Mouse (Mus musculus): ENCODE results near the gene Hip1r. TPM values are rescaled to one million over a fixed set of nuclear protein-coding genes. Genes with fewer than 3 reads are reported as not detected.

Hip1r gene
- polyA plus RNA-seq, 1 experiment from 2014 or later = 34.2 TPM

DNA sequence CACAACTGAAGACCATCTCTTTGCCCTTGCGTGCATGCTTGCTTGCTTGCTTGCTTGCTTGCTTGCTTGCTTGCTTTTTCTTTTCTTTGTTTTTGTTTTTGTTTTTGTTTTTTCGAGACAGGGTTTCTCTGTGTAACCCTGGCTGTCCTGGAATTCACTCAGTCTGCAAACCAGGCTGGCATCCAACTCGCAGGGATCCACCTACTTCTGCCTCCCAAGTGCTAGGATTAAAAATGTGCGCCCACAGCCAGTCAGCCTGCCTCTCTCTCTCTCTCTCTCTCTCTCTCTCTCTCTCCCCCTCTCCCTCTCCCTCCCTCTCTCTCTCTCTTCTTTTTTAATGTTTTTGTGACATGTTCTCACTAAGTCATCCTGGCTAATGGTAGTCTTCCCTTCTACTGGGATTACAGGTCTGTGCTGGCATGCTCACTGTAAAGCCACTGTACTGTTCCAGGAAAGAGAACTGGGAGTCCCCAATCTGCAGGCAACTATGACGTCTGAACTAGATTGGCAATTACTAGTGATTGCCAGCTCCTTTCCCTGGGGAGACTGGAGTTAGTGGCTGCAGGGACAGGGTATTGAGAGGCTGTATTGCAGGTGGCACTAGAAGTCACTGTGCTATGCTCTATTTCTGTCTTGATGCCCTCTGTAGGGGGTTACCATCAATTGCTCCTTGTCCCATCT lies 20.9 kb upstream of the Hip1r start:
- Histone ChIP-seq H3K9me3 (no peaks in the 10 kb centered on the region), H3K4me2 (no peak overlapping the region), H3K4me1 (replicated peaks) (no peaks in the 10 kb centered on the region), H3K27me3 (no peaks in the 10 kb centered on the region), H3K36me3 (no peaks in the 10 kb centered on the region), H3K27ac (replicated peaks) (no peak overlapping the region), H3K9ac (no peak overlapping the region), H3K4me3 (no peak overlapping the region)
- 64% methylated on average over 5 of the region's 5 CpGs for WGBS
- no peak for ATAC-seq (ENCODE audit: low FRiP score, low read depth)

DNA sequence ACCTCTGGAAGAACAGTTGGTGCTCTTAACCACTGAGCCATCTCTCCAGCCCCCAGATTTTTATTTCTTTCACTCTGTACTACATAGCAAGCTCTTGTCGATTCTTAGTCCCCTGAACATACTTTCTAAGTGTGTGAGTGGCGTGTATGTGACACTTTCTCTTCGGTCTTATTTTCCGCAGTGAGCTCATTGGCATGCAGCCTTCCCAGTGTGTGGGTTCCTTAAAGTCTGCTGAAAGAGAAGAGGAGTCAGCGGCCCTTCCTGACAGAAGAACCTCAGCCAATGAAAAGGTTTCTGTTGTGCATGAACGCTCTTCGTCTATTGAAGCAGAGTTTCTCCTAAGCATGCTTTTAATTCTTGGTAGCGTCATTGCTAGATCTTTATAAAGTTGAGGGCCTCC lies 16.2 kb upstream of the Hip1r start:
- 81% methylated on average over 8 of the region's 8 CpGs for WGBS
- no peak overlapping the region for H3K4me3 ChIP-seq
- no peak for ATAC-seq (ENCODE audit: low FRiP score, low read depth)
- H3K4me1 ChIP-seq (replicated peaks) = no peaks in the 10 kb centered on the region
- H3K9me3 ChIP-seq = no peaks in the 10 kb centered on the region
- no peak overlapping the region for H3K9ac ChIP-seq
- no peaks in the 10 kb centered on the region for H3K27me3 ChIP-seq
- H3K27ac ChIP-seq (replicated peaks) = no peak overlapping the region
- no peaks in the 10 kb centered on the region for H3K36me3 ChIP-seq
- H3K4me2 ChIP-seq = no peak overlapping the region

DNA sequence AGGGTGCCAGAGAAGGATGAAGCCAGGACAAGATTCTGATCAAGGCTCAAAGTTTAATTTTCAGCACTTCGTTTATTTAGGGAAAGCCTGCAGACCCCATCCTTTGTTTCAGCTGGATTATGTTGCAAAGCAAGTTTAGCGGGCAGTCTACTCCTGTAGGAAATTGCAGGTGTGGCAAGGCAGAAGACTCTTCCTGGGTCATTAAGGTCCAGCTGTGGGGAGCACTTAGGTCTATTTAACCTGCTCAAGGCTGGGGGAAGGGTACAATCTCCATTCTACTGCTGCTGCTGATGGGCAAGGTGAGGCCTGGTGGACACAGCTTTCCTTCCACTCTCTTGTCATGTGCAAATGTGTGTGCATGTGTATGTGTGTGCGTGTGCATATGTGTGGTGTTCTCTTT lies 14.4 kb upstream of the Hip1r start:
- Histone ChIP-seq H3K36me3 (no peaks in the 10 kb centered on the region), H3K27ac (replicated peaks) (no peak overlapping the region), H3K4me2 (no peak overlapping the region), H3K4me3 (no peak overlapping the region), H3K4me1 (replicated peaks) (no peaks in the 10 kb centered on the region), H3K9ac (no peak overlapping the region), H3K9me3 (no peaks in the 10 kb centered on the region), H3K27me3 (no peaks in the 10 kb centered on the region)
- 87% methylated on average over 3 of the region's 3 CpGs for WGBS
- ATAC-seq (ENCODE audit: low FRiP score, low read depth) = no peak

DNA sequence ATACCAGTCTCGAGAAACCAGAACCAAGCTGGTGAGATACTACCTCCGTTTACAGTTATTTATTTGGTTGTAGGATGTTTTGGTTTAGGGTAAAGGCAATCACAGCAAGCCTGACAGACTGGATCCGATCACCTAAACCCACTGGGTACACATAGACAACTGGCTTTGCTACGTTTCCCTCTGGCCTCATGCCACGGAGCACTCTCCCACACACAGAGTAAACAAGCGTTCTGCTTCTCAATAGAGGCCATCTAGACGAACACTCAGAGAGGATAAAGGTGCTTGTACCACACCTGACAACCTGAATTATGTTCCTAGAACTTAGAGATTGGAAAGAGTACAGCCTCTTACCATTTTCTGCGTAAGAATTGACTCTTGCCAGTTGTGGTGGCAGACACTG lies 13.3 kb upstream of the Hip1r start:
- Histone ChIP-seq H3K27ac (replicated peaks) (no peak overlapping the region), H3K4me3 (no peak overlapping the region), H3K9me3 (no peaks in the 10 kb centered on the region), H3K27me3 (no peaks in the 10 kb centered on the region), H3K36me3 (no peaks in the 10 kb centered on the region), H3K9ac (no peak overlapping the region), H3K4me1 (replicated peaks) (no peaks in the 10 kb centered on the region), H3K4me2 (no peak overlapping the region)
- no peak for ATAC-seq (ENCODE audit: low FRiP score, low read depth)
- 75% methylated on average over 8 of the region's 8 CpGs for WGBS

- no peak for ATAC-seq (ENCODE audit: low FRiP score, low read depth)
- no peaks in the 10 kb centered on the region for H3K27me3 ChIP-seq
- H3K9ac ChIP-seq = no peak overlapping the region
- no peak overlapping the region for H3K27ac ChIP-seq (replicated peaks)
- 81% methylated on average over 12 of the region's 12 CpGs for WGBS
- no peak overlapping the region for H3K4me3 ChIP-seq
- H3K4me1 ChIP-seq (replicated peaks) = no peaks in the 10 kb centered on the region
- H3K4me2 ChIP-seq = no peak overlapping the region
- no peaks in the 10 kb centered on the region for H3K36me3 ChIP-seq
- H3K9me3 ChIP-seq = no peaks in the 10 kb centered on the region
Observed at GRCm38 (mm10) chr5:123961046-123961445, 12.4 kb upstream of the Hip1r start.

GRCm38 (mm10) chr5:123964208-123964607 lies 9.2 kb upstream of the Hip1r start:
- WGBS = 94% methylated on average over 4 of the region's 4 CpGs
- no peaks in the 10 kb centered on the region for H3K9me3 ChIP-seq
- no peak for ATAC-seq (ENCODE audit: low FRiP score, low read depth)
- H3K9ac ChIP-seq = no peak overlapping the region
- no peaks in the 10 kb centered on the region for H3K27me3 ChIP-seq
- H3K4me1 ChIP-seq (replicated peaks) = no peaks in the 10 kb centered on the region
- H3K27ac ChIP-seq (replicated peaks) = no peak overlapping the region
- no peaks in the 10 kb centered on the region for H3K36me3 ChIP-seq
- H3K4me2 ChIP-seq = no peak overlapping the region
- H3K4me3 ChIP-seq = no peak overlapping the region

- ATAC-seq (ENCODE audit: low FRiP score, low read depth) = no peak
- Histone ChIP-seq H3K36me3 (no peaks in the 10 kb centered on the region), H3K9me3 (no peaks in the 10 kb centered on the region), H3K27me3 (no peaks in the 10 kb centered on the region), H3K27ac (replicated peaks) (no peak overlapping the region), H3K4me3 (no peak overlapping the region), H3K4me1 (replicated peaks) (no peaks in the 10 kb centered on the region), H3K4me2 (no peak overlapping the region), H3K9ac (no peak overlapping the region)
- WGBS = 89% methylated on average over 2 of the region's 2 CpGs
Observed at GRCm38 (mm10) chr5:123966759-123967158, 6.7 kb upstream of the Hip1r start.

- no peaks in the 10 kb centered on the region for H3K27me3 ChIP-seq
- H3K9ac ChIP-seq = no peak overlapping the region
- no peak overlapping the region for H3K4me2 ChIP-seq
- no peaks in the 10 kb centered on the region for H3K36me3 ChIP-seq
- H3K9me3 ChIP-seq = no peaks in the 10 kb centered on the region
- 92% methylated on average over 5 of the region's 5 CpGs for WGBS
- ATAC-seq (ENCODE audit: low FRiP score, low read depth) = no peak
- H3K4me3 ChIP-seq = no peak overlapping the region
- H3K4me1 ChIP-seq (replicated peaks) = no peaks in the 10 kb centered on the region; the same call in 1 of the 2 replicates
- H3K27ac ChIP-seq (replicated peaks) = no peak overlapping the region
Observed at GRCm38 (mm10) chr5:123968468-123968867, 5.0 kb upstream of the Hip1r start.

GRCm38 (mm10) chr5:123969216-123969615 lies 4.2 kb upstream of the Hip1r start:
- Histone ChIP-seq H3K4me1 (replicated peaks) (no peaks in the 10 kb centered on the region; the same call in 1 of the 2 replicates), H3K4me3 (no peak overlapping the region), H3K27me3 (no peaks in the 10 kb centered on the region), H3K36me3 (no peaks in the 10 kb centered on the region), H3K9ac (no peak overlapping the region), H3K4me2 (no peak overlapping the region), H3K9me3 (no peaks in the 10 kb centered on the region), H3K27ac (replicated peaks) (no peak overlapping the region)
- ATAC-seq (ENCODE audit: low FRiP score, low read depth) = no peak
- 66% methylated on average over 8 of the region's 8 CpGs for WGBS

- Histone ChIP-seq H3K36me3 (no peaks in the 10 kb centered on the region), H3K9me3 (no peaks in the 10 kb centered on the region), H3K27ac (replicated peaks) (no peak overlapping the region), H3K27me3 (no peaks in the 10 kb centered on the region; the same call in 1 of the 2 replicates), H3K9ac (no peak overlapping the region), H3K4me3 (no peak overlapping the region), H3K4me2 (no peak overlapping the region), H3K4me1 (replicated peaks) (peaks cover 12% of the 10 kb centered on the region)
- ATAC-seq (ENCODE audit: low FRiP score, low read depth) = no peak
- WGBS = 88% methylated on average over 4 of the region's 4 CpGs
Observed at GRCm38 (mm10) chr5:123970576-123970975, 2.9 kb upstream of the Hip1r start.

GRCm38 (mm10) chr5:123972453-123972852 lies 975 bp upstream of the Hip1r start:
- Histone ChIP-seq H3K27ac (replicated peaks) (no peak overlapping the region), H3K9ac (no peak overlapping the region), H3K4me1 (replicated peaks) (peaks cover 20% of the 10 kb centered on the region), H3K27me3 (no peaks in the 10 kb centered on the region; the same call in 1 of the 2 replicates), H3K4me2 (no peak overlapping the region), H3K4me3 (no peak overlapping the region), H3K36me3 (no peaks in the 10 kb centered on the region), H3K9me3 (no peaks in the 10 kb centered on the region)
- no peak for ATAC-seq (ENCODE audit: low FRiP score, low read depth)
- WGBS = 52% methylated on average over 6 of the region's 6 CpGs

DNA sequence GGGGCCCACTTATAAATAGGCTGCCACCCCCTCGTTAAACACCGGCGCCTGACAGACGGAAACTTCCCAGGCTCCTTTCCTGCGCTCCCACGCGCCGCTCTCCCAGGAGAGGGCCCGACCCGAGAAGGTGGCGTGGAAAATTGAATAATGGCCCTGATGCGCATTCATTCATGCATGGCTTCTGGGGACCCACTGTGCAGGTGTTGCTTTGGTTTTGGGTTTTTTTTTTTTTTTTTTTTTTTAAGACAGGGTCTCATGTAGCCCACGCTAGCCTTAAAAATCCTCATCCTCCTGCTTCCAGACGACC lies 704 bp downstream of the Hip1r start:
- Histone ChIP-seq H3K4me3 (peak overlapping the region; percentile 77), H3K9ac (peak overlapping the region; percentile 82), H3K4me2 (peak overlapping the region; percentile 89), H3K4me1 (replicated peaks) (peaks cover 20% of the 10 kb centered on the region), H3K27ac (replicated peaks) (peak overlapping the region; percentile 67), H3K27me3 (no peaks in the 10 kb centered on the region; the same call in 1 of the 2 replicates), H3K9me3 (no peaks in the 10 kb centered on the region), H3K36me3 (no peaks in the 10 kb centered on the region)
- ATAC-seq (ENCODE audit: low FRiP score, low read depth) = peak; percentile 36; the same call in 1 of the 2 replicates
- WGBS = 1% methylated on average over 14 of the region's 14 CpGs

DNA sequence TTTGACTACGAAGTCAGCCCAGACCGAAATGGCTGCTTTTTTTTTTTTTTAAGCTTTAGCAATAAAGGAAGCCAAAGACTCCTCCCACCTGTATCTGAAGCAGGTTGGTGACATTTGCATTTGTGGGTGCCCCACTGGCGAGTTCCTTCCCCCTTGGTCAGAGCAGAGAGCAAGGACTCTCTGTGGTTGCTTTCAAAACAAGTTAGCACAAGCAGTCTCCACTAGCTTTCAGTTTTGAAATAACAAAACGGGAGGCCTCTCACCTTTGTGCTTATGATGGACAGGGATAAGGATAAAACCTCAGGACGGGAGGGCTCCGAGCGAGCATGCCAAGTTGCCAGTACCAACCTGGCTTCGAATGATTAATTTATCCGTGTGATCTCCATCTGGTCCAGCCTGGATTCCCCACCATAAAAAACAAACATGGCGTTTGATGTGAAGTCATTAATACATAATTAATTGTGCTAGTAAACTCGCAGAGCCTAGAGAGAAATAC lies 1.2 kb downstream of the Hip1r start:
- Histone ChIP-seq H3K4me3 (peak overlapping the region; percentile 77), H3K4me2 (peak overlapping the region; percentile 89), H3K9ac (no peak overlapping the region), H3K27me3 (no peaks in the 10 kb centered on the region; the same call in 1 of the 2 replicates), H3K9me3 (no peaks in the 10 kb centered on the region), H3K4me1 (replicated peaks) (peaks cover 20% of the 10 kb centered on the region), H3K36me3 (no peaks in the 10 kb centered on the region), H3K27ac (replicated peaks) (no peak overlapping the region)
- 16% methylated on average over 11 of the region's 11 CpGs for WGBS
- ATAC-seq (ENCODE audit: low FRiP score, low read depth) = no peak

Data from hindbrain, embryonic 15.5 days (tissue).